Mouse (Mus musculus) kidney, postnatal 0 days (tissue): ENCODE data around the gene Clip3. TPM values are rescaled to one million over a fixed set of nuclear protein-coding genes. Genes with fewer than 3 reads are reported as not detected.

Experiments
- ATAC-seq: fragments of 200-750 bp; cut with Nextera tagmentation; replicated peaks from 2 replicates; pipeline ENCODE4 v1.8.0; 2017; ENCODE audit warnings: low read depth, moderate number of reproducible peaks, moderate TSS enrichment, moderate library complexity; ENCODE audit not compliant: low FRiP score
- DNase-seq: peaks from one replicate; pipeline ENCODE4 v3.0.0-alpha.2; 2016; ENCODE audit warnings: low spot score
- H3K27ac ChIP-seq: fragments of 300-500 bp; sonication (generic); 2 replicates; pipeline ENCODE4 v1.5.1; 2014; ENCODE audit warnings: mild to moderate bottlenecking
- H3K27me3 ChIP-seq: fragments of 300-500 bp; sonication (generic); 2 replicates; pipeline ENCODE4 v1.6.1; 2014; ENCODE audit warnings: low read length, mixed read lengths; ENCODE audit not compliant: insufficient read depth
- H3K36me3 ChIP-seq: fragments of 300-500 bp; sonication (generic); 2 replicates; pipeline ENCODE4 v1.6.1; 2014; ENCODE audit warnings: low read length, mixed read lengths; ENCODE audit not compliant: insufficient read depth
- H3K4me1 ChIP-seq: fragments of 300-500 bp; sonication (generic); replicated peaks from 2 replicates; pipeline ENCODE4 v1.6.1; 2014; ENCODE audit warnings: antibody characterized with exemption, low read length, mixed read lengths; ENCODE audit not compliant: insufficient read depth
- H3K4me2 ChIP-seq: fragments of 300-500 bp; sonication (generic); 2 replicates; pipeline ENCODE4 v1.6.1; 2014; ENCODE audit warnings: mild to moderate bottlenecking, low read length, moderate library complexity, mixed read lengths
- H3K4me3 ChIP-seq: fragments of 300-500 bp; sonication (generic); replicated peaks from 2 replicates; pipeline ENCODE4 v1.5.1; 2014; ENCODE audit warnings: low read depth, low read length
- H3K9ac ChIP-seq: fragments of 300-500 bp; sonication (generic); 2 replicates; pipeline ENCODE4 v1.6.1; 2014; ENCODE audit warnings: low read depth, low read length
- H3K9me3 ChIP-seq: fragments of 300-500 bp; sonication (generic); replicated peaks from 2 replicates; pipeline ENCODE4 v1.6.1; 2016; ENCODE audit warnings: low read length, inconsistent platforms, mixed read lengths
- CTCF ChIP-seq: IDR thresholded peaks from 2 replicates; pipeline ENCODE4 v1.5.1; 2016; ENCODE audit warnings: antibody characterized with exemption, low read depth, mild to moderate bottlenecking, moderate library complexity
- WGBS: fragments of 180-500 bp; shearing (Covaris S2); extraction: QIAGEN DNeasy Blood & Tissue Kit; methylation state at CpG from one replicate; pipeline ENCODE4 v1.1.7; 2014; 5-methylcytosine and 5-hydroxymethylcytosine counted together
- polyA plus RNA-seq: library from polyadenylated mRNA; unstranded; fragments of >200 nt; fragmentation: Nextera tagmentation; extraction: Ambion mirVana; gene quantifications from 2 replicates; pipeline ENCODE4 v1.2.1, GENCODE M21; 2015

Gene Clip3
- polyA plus RNA-seq, 1 experiment from 2014 or later = 22.7 TPM

DNA sequence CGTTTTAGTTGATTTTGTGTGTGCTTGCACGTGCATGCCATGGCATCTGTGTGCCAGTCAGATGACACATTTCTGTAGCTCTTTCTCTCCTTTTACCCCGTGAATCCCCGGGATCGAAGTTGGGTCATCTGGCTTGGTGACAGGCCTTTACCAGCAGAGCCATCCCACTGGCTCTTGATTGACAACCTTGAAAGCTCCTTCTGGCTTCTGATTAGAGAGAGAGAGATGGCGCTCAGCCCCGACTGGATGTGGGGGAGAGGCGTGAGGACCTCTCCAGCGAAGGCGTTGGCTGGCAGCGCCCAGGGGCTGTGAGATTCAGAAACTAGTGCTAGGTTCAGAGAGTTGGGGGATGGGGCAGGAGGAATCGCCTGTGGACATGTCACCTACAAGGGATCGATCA lies 2.3 kb downstream of the Clip3 start:
- DNase-seq (no peak), ATAC-seq (no peak)
- Histone ChIP-seq H3K27me3 (no peaks in the 10 kb centered on the region), H3K4me2 (no peak overlapping the region), H3K4me1 (peaks cover 3% of the 10 kb centered on the region; the same call in 1 of the 2 replicates), H3K36me3 (peaks cover 8% of the 10 kb centered on the region), H3K9me3 (no peaks in the 10 kb centered on the region), H3K9ac (no peak overlapping the region), H3K27ac (no peak overlapping the region), H3K4me3 (no peak overlapping the region)
- WGBS = 77% methylated on average over 13 of the region's 13 CpGs
- no peak for TF ChIP-seq CTCF

DNA sequence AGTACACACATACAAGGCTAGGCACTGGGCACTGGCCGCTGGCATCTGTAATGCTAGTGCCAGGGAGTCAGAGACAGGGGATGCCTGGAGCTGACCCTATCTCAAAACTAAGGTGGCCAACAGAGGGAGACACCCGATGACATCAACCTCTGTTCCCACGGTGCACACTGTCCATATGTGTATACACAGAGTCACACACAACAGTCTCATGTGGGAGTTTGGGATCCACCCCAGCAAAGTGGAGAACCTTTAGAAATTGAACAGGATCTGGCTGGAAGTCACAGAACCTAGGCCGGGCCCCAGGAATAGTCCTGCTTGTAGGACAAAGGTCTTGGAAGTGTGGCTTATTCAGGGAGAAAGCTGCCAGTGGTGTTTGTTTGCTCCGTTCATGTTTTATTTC lies 2.8 kb downstream of the Clip3 start:
- no peak for TF ChIP-seq CTCF
- WGBS = 92% methylated on average over 5 of the region's 5 CpGs

DNA sequence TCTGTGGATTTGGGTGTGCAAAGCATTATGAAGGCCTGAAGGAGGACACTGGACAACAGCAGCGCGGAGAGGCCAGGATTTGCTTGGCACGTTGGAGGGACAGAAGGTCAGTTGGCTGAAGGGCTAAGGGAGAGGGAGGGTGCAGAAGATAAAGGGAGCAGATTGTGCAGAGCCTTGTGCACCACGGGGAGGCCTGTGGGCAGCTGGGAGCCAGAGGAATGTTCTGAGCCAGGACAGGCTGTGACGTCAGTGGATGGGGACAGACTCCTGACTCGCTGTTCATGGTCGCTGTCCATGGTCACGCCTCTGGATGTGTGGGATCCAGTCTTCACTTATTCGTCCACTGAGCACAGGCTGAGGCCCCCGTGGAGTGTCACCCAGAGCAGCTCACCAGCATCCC lies 3.6 kb downstream of the Clip3 start:
- WGBS = 62% methylated on average over 10 of the region's 10 CpGs
- Histone ChIP-seq H3K4me3 (no peak overlapping the region), H3K9me3 (no peaks in the 10 kb centered on the region), H3K9ac (no peak overlapping the region), H3K27ac (no peak overlapping the region), H3K27me3 (no peaks in the 10 kb centered on the region), H3K4me1 (peaks cover 3% of the 10 kb centered on the region; the same call in 1 of the 2 replicates), H3K4me2 (no peak overlapping the region), H3K36me3 (peaks cover 13% of the 10 kb centered on the region)
- DNase-seq (peak; percentile 34), ATAC-seq (no peak)
- TF ChIP-seq CTCF = no peak

More for the DNA sequence above, 2.8 kb downstream of the Clip3 start:
- H3K4me2 ChIP-seq = no peak overlapping the region
- DNase-seq (no peak), ATAC-seq (no peak)
- no peak overlapping the region for H3K27ac ChIP-seq
- H3K27me3 ChIP-seq = no peaks in the 10 kb centered on the region
- no peak overlapping the region for H3K4me3 ChIP-seq
- no peaks in the 10 kb centered on the region for H3K9me3 ChIP-seq
- H3K36me3 ChIP-seq = peaks cover 12% of the 10 kb centered on the region
- H3K9ac ChIP-seq = no peak overlapping the region
- H3K4me1 ChIP-seq = peaks cover 3% of the 10 kb centered on the region; the same call in 1 of the 2 replicates

DNA sequence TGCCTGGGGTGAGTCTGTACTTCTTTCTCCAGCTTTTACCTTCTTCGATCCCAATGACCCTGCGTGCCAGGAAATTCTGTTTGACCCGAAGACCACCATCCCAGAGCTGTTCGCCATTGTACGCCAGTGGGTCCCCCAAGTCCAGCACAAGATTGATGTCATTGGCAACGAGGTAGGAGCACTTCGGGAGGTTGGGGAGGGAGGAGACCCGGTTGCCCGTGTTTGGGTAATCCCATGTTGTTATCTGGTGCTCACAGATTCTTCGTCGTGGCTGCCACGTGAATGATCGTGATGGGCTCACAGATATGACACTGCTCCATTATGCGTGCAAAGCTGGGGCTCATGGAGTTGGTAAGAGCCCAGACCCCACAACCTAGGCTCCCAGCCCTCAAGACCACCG lies 5.3 kb downstream of the Clip3 start:
- Histone ChIP-seq H3K27me3 (no peaks in the 10 kb centered on the region), H3K4me2 (no peak overlapping the region), H3K36me3 (peaks cover 20% of the 10 kb centered on the region), H3K9ac (no peak overlapping the region), H3K9me3 (no peaks in the 10 kb centered on the region), H3K27ac (no peak overlapping the region), H3K4me3 (no peak overlapping the region), H3K4me1 (peaks cover 3% of the 10 kb centered on the region; the same call in 1 of the 2 replicates)
- no peak for ATAC-seq
- no peak for TF ChIP-seq CTCF
- DNase-seq = no peak
- WGBS = 95% methylated on average over 15 of the region's 15 CpGs

DNA sequence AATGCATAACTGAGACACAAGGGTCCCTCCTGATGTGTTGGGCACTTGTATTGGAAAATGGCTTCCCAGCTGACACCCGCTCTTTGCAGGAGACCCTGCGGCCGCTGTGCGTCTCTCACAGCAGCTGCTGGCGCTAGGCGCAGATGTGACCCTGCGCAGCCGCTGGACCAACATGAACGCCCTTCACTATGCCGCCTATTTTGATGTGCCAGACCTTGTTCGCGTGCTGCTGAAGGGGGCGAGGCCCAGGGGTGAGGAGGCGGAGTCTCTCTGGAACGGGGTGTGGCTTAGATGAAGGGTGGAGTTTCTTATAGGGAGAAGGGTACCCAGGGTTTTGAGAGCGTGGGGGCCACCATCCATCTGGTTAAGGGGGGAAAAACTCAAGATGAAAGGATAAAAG lies 5.7 kb downstream of the Clip3 start:
- no peak for ATAC-seq

DNA sequence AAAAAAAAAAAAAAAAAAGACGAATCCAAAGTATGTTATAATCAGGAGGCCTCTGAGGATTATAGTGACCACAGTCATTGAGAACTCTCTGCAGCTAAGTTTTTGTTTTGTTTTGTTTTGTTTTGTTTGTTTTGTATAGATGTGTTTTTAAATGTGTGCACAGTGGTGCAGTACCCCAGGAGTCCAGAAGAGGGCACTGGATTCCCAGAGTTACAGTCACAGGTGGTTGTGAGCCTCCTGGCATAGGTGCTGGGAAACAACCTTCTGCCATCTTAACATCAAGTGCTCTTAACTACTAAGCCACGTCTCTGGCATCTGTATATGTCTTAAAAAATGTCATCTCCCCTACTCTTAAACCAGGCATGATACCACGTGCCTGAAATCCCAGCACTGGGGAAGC lies 9.4 kb downstream of the Clip3 start:
- no peak overlapping the region for H3K27ac ChIP-seq
- no peak overlapping the region for H3K4me3 ChIP-seq
- H3K27me3 ChIP-seq = no peaks in the 10 kb centered on the region
- H3K9me3 ChIP-seq = no peaks in the 10 kb centered on the region
- H3K36me3 ChIP-seq = peaks cover 27% of the 10 kb centered on the region
- peak; percentile 71 for TF ChIP-seq CTCF
- ATAC-seq (no peak), DNase-seq (no peak)
- H3K4me1 ChIP-seq = no peaks in the 10 kb centered on the region
- WGBS = 55% methylated on average over 3 of the region's 3 CpGs
- H3K9ac ChIP-seq = no peak overlapping the region
- H3K4me2 ChIP-seq = no peak overlapping the region

More for the DNA sequence above, 5.7 kb downstream of the Clip3 start:
- Histone ChIP-seq H3K4me1 (peaks cover 2% of the 10 kb centered on the region; the same call in 1 of the 2 replicates), H3K36me3 (peaks cover 24% of the 10 kb centered on the region), H3K4me2 (no peak overlapping the region), H3K27me3 (no peaks in the 10 kb centered on the region), H3K9ac (no peak overlapping the region), H3K9me3 (no peaks in the 10 kb centered on the region), H3K27ac (no peak overlapping the region), H3K4me3 (no peak overlapping the region)
- no peak for DNase-seq
- no peak for TF ChIP-seq CTCF
- whole genome bisulfite sequencing = 87% methylated on average over 16 of the region's 16 CpGs
